Mouse (Mus musculus) left cerebral cortex, adult 9 months (tissue): ENCODE data around the gene Prpf40b.
A peak's percentile ranks its signal among the peaks of the same experiment; 100 is the strongest.

Experiments used
- DNase-seq, 2 experiments: peaks; one replicate each; pipeline ENCODE4 v3.0.0; 2022; ENCODE audit warnings: low spot score in 2 of 2

Gene Prpf40b

DNA sequence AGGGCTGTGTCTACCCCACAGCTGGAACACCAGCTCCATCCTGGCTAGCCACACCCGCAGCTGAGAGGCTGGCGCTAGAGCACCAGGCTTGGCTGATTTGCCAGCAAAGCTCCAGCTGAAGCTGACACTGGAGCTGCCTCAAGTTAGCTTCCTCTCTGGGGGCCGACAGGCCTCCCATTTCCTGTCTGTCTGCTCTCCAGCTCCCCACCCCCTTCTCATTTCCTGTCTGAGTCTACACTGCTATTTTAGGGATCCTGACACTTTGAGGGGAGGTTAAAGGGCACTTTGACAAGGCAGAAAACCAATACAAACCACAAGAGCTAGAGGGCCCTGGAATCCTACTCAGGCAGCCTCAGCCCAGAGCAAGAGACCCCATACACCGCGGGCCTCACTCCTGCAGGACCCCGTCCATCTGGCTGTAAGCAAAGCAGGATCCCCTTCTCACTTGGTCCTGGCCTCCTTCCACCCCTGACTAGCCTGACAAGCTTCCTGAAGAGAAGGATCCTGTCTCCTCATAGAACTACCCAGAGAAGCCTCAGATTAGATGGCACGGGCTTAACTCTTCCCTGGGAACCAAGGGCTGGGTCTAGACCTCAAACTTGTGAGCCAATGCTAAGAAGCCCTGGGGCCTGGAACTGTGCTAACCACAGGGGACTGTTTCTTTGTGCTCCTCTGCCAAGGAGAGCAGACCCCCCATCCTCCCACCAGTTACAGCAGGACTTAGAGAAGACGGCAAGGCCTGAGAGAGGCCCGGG lies 38.2 kb downstream of the Prpf40b start:
- DNase-seq: peak in 1 of 2 experiments; percentile 59

DNA sequence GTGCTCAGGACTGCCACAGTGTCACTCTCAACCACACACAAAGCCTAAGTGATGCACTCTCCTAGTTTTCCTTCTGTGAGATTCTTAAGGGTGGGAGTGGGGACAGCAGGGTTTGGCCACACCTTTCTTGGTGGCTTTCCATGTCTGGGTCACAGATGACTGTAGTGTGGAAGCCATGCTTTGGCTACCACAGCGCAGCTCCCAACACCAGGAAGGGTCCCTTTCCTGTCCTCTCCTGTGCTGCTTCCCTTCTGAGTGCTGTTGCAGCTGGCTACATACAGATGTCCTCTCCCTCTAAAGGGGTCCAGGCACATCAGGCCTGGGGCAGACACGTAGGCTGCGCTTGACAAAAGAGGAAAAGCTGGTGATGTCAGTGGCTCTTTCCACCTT lies 38.8 kb downstream of the Prpf40b start:
- no peak for DNase-seq

DNA sequence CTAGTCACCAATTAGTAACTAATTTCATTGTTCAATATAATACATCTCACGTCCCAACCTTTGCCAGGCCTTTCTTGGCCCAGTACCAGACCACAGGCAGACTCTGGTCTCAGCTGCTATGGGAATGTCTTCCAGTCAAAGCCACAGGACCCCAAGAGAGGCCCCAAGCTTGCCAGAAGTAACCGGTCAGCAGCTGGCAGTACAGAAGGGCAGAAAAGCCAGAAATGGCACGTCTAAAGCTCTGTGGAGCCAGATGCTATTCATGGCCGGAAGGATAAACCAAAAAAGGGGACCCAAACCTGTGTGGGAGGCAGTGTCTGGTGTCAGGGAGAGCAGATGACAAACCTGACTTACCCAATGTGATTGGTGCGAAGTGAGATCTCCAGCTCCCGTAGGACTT lies 39.6 kb downstream of the Prpf40b start:
- DNase-seq: no peak

DNA sequence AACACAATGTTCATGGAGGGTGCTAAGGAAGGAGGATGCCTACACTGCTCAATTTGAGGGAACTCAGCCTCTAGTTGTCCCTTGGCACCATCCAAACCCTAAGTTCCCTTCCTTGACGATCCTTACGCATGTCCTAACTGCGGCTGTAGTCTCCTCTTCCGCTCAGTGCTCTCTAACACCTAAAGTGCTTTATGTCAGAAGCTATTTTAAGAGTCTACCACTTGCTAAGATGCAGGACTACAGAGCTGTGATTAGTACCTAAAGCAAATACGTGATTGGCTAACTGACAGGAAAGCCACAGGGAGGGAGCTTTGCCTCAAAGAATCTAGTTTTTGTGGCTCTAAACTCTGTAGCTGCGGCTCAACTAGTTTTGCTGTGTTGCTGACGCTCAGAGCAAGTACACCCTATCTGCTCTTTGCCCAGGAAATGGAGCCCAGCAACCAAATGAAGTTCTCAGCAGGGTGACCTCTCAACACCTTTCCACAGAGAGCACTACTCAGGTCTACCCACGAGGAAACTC lies 41.0 kb downstream of the Prpf40b start:
- no peak for DNase-seq

DNA sequence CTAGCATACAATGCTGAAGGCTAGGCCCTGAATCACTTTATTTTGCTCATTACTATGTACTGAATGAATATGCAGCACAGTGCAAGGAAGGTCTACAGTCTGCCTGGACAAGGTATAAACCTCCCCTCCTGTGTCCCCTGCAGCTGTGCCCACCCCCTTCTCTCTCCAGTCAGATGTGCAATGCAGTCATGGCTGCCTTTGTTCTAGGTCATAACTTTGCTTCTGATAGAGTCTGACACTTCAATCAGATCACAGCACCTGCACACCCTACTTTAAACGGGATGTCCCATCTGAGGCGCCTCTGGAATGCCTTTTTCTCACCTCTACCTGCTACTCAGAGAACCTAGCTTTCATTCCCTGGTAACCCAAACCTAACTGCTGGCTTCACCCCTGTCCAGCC lies 44.0 kb downstream of the Prpf40b start:
- DNase-seq: no peak

DNA sequence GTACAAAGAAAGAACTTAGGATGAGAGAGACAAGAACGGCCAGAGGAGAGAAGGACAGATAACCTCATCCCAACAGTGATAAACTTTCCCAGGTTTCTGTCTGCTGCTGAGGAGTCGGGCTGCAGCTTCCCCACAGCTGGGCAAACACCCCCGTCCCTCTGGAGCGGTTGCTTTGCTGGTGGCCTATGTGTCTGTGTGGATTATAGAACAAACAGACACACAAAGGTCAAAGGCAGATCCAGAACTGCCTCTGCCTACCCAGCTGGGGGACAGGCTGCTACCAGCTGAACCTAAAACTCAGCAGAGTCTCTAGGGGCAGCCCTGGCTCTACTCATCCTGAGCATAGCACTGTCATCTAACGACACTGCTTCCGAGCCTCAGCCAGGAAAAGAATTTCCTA lies 44.8 kb downstream of the Prpf40b start:
- no peak for DNase-seq

DNA sequence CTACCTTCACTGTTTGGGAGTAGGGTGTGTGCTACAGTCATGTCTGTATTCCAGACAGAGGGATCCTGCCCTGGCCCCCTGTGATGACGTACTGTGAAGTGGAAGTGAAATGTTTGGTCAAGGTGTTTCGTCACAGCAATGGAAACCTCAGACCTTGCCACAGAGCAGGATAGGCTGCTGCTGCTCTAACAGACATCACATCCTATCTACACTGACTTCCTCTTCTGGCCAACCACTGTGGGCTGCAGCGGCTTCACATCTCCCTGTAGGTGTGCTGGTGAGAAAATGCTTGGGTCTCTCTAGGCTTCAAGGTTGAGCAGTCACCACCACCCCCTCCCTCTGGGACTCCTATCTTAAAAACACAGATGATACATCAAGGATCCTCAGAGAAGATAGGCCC lies 46.2 kb downstream of the Prpf40b start:
- no peak for DNase-seq

DNA sequence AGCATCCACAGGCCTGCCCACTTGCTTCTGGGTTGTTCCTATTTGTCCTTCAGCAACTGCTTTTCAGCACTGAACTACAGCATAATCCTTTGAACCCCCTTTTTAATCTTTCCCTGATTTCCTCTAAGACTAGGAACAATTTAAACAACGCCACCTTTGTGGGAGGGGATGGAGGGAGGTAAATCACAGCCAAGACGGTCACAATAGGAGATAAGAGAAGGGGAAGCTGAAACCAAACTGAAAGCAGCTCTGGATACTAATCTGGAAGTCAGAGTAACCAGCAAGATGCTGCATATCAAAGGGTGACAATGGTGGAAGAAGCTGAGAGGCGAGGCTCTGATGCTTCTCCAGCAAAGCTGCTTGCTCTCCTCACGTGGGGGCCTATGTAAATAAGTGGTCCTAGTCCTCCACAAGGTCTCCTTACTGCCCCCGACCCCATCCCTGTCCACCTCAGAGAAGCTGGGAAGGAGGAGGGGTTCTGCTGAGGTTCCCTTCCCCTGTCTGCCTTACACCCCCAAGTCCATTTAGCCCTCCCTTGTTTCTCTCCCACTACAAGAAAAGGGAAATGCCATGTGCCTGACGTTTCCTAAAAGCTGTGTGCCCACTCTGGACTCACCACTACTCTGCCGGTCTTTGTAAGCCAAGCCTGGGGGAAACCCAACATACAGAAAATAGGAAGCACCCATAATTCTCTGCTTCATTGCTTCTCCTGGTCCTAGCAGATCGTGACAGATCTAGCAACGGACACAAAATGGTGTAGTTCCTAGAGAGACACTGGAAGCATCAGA lies 47.5 kb downstream of the Prpf40b start:
- DNase-seq: no peak

DNA sequence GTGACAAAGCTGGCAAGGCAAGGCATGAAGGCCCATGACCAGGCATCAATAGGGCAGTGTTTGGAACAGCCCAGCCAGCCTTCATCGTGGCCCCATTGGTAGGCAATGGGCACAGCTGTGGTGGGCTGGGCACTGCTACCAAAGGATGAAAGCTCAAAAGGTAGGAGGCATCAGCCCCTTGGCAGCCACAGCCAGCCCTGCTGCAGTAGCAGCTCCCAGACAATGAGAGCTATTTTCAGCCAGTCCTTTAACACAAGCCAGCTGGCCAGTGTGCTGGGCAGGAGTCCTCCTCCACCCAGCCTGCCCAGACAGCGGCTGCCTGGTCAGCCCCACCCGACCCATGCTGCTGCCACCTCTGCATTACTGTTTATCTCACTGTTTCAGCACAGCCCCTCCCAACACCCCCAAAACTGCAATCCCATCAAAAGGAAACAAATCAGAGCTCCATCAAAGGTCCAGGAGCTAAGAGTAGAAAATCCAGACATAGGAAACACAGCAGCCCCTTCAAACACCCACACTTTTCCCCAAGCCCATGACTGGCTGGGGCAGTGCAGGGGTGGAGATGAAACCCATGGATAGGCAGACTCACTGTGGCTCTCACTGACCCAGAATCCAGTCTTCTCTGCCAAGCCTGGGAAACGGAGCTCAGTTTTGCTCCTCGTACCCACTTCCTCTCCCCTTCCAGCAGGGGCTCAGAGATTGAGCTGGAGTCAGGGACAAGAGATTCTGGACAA lies 48.7 kb downstream of the Prpf40b start:
- peak; percentile 69 to 78 for DNase-seq

DNA sequence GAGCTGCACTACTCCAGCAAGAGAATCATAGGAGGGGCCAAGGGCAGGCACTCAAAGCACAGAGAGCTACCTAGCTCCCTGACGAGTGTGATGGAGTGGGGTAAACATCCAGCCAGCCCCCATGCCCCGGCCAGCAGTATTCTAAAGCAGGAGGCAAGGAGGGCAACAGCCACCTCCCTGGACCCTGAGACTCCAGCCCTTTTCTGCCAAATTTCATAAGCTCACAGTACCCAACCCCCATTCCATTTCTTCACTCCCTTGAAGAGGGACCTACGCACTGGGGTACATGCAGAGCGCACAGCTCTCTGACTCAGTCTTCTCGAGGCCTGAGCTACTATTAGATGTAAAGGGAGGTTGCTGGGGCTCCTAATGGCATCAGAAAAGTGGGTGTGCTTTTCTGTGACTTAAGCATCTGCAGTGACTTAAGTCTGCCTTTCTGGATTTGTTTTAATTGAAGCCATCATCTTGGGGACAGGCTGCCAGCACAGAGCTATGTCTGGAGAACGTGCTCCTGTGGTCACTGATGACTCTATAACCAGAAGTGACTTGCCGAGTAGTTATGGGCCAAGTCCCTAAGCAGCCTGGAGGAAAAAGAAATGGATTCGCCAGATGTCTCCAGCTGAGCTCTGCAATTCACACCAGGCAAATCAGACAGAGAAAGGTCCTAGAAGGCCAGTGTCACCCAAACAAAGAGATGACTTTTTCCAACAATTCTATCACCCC lies 49.4 kb downstream of the Prpf40b start:
- no peak for DNase-seq

DNA sequence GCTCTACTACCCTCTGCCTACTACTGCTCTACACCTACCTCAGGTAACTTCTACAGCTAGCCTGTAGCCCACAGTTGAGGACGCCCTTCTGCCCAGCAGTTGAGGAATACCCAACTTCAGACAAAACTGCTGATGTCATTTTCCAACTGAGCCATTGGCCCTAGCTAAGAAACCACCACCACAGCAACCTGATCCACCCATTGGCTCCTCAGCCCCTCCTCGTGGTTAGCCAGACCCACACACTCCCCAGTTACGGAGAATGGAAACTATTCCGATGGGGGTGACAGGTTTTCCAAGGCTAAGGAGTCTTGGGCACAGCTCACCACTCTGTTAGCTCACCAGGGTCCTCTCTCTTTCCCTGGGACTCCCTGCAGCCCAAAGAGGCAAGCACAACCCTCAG lies 50.1 kb downstream of the Prpf40b start:
- DNase-seq: no peak

DNA sequence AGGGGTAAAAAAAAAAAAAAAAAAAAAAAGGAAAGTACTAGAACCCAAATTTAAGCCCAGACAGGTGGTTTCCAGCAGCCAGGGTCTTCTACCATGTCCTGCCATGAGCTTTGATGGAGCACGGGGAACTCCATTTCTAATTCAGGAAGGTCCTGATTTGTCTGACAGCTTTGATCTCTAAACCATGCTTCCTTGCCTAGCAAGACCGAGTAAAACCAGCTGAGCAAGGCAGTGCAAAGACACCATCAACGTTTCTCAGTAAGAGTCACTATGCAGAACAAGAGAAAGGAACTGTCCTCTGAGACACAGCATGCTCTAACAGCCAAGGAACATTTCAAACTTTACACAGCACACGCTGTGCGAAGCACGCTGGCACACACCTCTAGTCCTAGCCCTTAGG lies 56.7 kb downstream of the Prpf40b start:
- DNase-seq: no peak

DNA sequence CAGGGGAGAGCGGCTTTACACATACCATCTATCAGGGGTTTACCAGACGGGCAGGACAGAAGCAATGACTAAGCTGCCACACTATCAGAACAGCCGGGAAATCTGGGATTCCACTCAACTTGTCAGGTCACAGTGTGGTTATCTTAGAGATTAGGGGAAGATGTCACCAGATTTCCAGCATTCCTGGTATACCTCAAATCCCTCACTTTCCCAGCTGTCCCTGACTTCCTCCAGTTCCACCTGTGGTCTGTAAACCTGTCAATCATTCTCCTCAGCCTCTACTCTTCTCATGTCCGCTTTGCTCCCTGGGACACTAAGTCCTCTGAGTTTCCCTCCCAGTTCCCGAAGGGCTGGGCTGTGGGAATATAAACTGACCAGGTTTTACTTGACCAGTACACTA lies 57.4 kb downstream of the Prpf40b start:
- no peak for DNase-seq

DNA sequence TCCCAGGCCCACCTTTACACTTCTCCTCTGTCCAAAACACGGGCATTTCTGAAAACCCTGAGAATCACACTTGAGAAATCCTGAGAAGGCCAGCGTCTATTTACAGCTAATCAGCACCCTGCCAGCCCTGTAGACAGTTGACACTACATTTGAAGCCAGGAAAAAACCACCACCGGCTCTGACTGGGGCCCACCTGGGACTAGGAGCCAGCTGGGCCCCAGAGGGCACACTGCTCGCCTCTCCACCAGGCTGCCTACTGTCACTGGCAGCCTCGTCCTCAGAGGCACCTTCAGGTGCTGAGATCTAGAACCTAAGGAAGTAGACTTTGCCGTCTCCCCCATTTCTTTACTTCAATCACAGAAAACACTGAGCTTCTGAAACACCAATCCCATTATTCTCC lies 60.8 kb downstream of the Prpf40b start:
- no peak for DNase-seq

DNA sequence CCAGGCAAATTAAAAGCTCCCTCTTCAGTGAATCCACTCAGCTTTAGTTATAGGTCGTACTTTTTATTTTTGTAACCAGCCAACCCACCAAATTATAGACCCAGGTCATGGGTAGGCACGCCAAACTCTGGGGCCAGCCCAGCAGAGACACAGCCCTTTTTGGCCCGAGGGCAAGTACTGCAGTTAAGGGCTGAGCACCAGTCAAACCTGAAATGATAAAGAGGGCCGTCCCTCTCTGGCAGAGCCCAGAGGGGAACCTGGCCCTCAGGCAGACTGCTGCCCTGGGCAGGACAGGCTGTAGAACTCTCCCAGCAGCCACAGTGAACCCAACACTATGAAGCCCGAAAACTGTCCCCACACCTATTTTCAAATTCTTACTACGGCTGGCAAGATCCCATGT lies 61.6 kb downstream of the Prpf40b start:
- no peak for DNase-seq

DNA sequence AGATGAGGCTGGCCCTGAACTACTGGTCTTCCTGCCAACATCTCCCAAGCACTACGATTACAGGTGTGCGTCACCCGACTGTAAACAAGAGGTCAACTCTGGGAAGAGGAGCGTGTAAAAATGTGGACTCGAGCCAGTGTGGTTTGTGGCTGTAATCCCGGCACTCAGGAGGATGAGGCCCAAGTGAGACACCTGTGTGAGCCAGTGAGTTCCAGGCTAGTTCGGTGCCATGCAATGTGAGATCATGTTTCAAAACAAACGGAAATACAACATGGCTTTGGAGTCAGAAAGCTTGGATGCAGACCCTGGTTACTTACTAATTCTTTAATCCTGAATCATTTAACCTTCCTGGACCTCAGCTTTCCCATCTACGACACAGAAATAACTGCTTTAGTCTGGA lies 64.1 kb downstream of the Prpf40b start:
- DNase-seq: no peak

DNA sequence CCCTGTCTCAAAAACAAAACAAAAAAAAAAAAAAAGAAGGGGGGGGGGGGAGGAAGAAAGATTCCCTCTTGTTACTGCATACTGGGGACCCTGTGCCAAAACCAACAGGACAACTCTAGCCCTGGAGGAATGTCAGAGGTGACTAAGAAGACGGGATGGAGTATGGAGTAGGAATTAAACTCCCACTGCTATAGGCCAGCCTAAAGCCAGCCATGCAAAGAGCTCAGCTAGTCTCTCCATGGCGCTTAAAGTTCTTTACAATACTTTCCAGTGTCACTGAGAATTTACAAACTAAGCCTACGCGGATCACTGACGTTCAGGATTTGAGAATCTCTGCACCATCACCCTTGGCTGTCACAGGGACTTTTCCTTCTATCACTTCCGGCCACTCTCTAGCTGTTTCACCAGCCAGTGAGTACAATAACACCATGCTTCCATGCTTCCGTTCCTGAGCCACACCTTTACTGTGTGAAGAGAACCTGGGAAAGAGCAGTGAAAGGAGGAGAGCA lies 69.2 kb downstream of the Prpf40b start:
- DNase-seq: no peak

DNA sequence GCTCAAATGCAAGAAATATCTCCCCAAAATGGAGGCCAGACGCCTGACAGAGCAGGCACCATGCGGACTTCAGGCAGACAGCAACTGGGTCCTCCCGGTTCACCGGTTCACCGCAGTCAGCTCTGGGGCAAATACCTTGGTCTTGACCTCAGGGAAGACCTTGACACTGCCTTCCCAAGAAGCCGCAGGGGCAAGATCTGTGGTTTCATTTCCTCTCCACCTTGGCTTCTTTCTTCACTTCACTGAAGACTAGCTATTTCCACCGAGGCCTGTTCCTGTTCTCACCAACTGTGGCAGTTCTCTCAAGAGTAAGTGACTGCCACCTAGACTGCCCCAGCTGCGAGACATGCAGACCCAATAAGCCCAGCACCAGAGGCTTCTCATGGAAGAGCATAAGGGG lies 70.0 kb downstream of the Prpf40b start:
- DNase-seq: no peak
